Mouse (Mus musculus): ENCODE measurements around the gene Mpnd. TPM values are rescaled to one million over a fixed set of nuclear protein-coding genes. Genes with fewer than 3 reads are reported as not detected.
"Not testable (repeated sequence)": the region's sequence is repeated elsewhere in the genome, so short reads cannot be mapped to it uniquely, and the experiment has no call there.

Mpnd gene
- total RNA-seq, 2 experiments from 2014 or later, result 111 to 115 TPM

GRCm38 (mm10) chr17:56031431-56031830 lies 25.9 kb downstream of the Mpnd start:
- intact Hi-C loops (cut with DNase I), result no loop called here

DNA sequence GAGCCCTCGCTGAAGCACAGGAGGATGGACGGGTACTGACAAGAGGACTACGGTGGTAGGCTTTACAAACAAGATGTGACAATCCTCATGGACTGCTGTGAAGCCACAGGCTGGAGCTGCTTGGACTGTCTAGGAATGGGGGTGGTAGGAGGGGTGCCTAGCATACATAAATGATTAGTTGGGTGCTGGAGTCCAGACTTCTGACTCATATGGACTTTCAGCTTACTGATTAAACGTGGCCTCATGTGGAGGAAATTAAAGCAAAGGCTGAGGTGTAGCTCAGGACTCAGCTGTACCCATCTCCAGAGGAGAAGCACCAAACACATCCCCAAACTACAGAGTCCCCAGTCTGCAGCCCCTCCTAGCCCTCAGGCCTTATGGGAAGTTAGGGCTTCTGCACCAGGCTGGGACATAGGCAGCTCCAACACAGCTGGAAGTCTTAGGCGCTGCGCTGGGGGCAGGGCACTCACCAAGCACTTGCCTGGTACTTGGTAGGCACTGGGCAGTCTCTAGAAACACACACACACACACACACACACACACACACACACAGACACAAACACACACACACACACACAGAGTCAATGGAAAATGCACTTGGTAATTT lies 26.7 kb downstream of the Mpnd start:
- no peak for DNase-seq (ENCODE audit: extremely low spot score in 1 of 2, low spot score in 2 of 2)
- intact Hi-C loops (cut with DNase I), result no loop called here

More at GRCm38 (mm10) chr17:56031431-56031830, 25.9 kb downstream of the Mpnd start:
- no peak for DNase-seq (ENCODE audit: extremely low spot score in 1 of 2, low spot score in 2 of 2)

DNA sequence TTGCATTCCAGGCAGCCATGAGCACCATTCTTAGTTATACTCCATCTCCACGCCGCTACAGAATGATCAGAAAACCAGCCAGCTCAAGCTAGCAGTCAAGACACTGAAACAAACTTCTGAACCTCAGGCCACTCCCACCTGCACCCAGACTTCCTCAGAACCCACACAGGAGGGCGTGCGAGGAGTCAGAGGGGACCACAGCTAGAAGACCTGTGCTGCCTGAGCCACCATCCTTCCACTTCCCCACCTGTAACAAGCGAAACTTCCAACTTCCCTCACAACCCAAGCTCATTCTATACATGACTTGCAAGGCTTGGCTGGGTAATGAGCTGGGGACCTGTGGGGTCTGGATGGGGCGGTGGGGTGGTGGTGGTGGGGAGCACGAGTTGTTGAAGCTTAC lies 27.3 kb downstream of the Mpnd start:
- intact Hi-C loops (cut with DNase I), result no loop called here
- no peak for DNase-seq (ENCODE audit: extremely low spot score in 1 of 2, low spot score in 2 of 2)

DNA sequence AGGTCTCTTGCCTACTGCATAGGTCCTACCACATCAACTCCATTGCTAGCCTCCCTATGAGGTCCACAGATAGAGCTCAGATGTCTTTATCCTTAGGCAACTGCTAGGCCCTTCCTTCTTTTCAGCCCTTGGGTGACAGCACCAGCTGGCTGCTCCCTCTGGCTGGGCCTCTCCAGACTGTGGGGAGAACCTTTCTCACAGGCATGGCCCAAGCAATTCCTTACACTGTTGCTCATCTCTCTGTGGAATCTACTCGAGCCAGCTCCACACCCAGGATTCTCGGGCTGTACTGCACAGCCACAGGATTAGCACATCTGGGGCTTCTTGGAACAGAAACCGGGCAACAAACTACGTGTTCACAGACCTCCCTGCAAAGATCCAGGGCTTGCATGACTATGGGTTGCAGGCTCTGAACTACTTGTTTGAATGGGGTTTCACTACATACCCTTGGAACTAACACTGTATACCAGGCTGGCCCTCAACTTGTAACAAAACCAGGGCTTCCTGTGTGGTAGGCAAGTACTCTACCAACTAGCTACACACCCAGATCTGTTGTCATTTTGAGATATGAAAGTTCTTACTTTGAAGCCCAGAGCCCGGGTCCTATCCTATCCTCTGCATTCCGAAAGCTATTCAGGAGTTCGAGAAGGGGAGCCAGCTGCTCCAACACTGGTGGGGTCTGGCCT lies 28.7 kb downstream of the Mpnd start:
- intact Hi-C loops (cut with DNase I), result no loop called here

GRCm38 (mm10) chr17:56034726-56035100 lies 29.2 kb downstream of the Mpnd start:
- intact Hi-C loops (cut with DNase I), result no loop called here
- no peak for DNase-seq (ENCODE audit: extremely low spot score in 1 of 2, low spot score in 2 of 2)

More for the DNA sequence above, 28.7 kb downstream of the Mpnd start:
- DNase-seq (ENCODE audit: extremely low spot score in 1 of 2, low spot score in 2 of 2), result no peak

DNA sequence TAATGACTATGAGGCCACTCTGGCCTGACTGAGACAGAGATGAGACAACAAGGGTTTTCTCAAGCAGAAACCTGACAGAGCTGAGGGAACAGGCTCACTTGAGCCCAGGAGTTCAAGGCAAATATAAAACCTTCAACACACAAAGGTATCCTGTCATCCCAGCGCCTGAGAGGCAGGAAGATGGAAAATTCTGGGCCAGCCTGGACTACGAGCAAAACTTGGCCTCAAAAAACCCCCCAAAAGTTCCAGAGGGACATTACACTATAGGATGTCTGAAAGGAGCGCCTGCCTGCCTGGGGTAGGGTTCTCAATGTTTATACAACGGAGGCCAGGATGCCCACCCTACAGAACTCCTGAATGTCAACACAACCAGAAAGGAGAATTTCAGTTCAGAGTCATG lies 29.7 kb downstream of the Mpnd start:
- DNase-seq (ENCODE audit: extremely low spot score in 1 of 2, low spot score in 2 of 2), result no peak
- intact Hi-C loops (cut with DNase I), result no loop called here

DNA sequence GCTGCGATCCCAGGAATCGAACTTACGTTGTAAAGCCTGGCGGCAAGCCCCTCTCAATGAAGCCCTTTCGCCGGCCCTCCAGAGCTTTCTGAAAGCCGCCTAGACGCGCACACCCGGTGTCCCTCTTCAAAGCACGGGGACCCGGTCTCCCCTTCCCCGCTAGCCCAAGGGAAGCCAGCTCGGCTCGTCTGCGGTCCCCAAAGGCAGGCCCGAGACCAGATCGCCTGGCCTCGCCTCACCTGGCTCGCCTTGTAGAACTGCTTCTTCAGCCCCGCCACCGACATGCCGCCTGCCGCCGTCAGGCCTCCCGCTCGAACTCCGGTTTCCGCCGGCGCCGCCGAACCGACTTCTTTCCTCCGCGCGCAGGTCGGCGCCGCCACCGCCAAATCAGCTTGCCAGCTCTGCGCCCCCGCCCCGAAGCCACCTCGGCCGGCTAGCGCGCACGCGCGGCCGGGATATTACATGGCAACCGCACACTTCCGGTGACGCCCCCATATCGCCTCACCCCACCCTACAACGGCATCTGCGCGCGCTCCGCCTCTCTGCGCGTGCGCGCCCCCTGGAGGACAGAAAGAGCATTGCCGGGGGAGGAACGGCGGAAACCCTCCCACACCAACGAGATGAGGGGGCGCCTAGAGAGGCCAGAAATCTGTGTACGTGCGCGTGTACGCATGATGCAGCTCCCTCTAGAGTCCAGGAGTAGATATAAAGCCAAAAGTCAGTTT lies 30.8 kb downstream of the Mpnd start, which contains the start of gene Sh3gl1:
TSS of gene Sh3gl1 (minus strand) at position 460 of the 725 bp plus-strand sequence.
- DNase-seq (ENCODE audit: extremely low spot score in 1 of 2, low spot score in 2 of 2), result peak; percentile 98 to 99
- intact Hi-C loops (cut with DNase I), result no loop called here

GRCm38 (mm10) chr17:56036901-56037287 lies 31.4 kb downstream of the Mpnd start:
- intact Hi-C loops (cut with DNase I), result no loop called here
- DNase-seq (ENCODE audit: extremely low spot score in 1 of 2, low spot score in 2 of 2), result no peak

GRCm38 (mm10) chr17:56038583-56039261 lies 33.2 kb downstream of the Mpnd start:
- no peak for DNase-seq (ENCODE audit: extremely low spot score in 1 of 2, low spot score in 2 of 2)
- intact Hi-C loops (cut with DNase I), result no loop called here

- DNase-seq (ENCODE audit: extremely low spot score in 1 of 2, low spot score in 2 of 2), result no peak
- intact Hi-C loops (cut with DNase I), result no loop called here
These were observed 33.8 kb downstream of the Mpnd start for GRCm38 (mm10) chr17:56039345-56039744.

GRCm38 (mm10) chr17:56040030-56040856 lies 34.7 kb downstream of the Mpnd start, which contains the start of gene Chaf1a:
Chaf1a (plus strand) TSS chr17:56040439.
- intact Hi-C loops (cut with DNase I), result no loop called here
- peak; percentile 98 for DNase-seq (ENCODE audit: extremely low spot score in 1 of 2, low spot score in 2 of 2)

DNA sequence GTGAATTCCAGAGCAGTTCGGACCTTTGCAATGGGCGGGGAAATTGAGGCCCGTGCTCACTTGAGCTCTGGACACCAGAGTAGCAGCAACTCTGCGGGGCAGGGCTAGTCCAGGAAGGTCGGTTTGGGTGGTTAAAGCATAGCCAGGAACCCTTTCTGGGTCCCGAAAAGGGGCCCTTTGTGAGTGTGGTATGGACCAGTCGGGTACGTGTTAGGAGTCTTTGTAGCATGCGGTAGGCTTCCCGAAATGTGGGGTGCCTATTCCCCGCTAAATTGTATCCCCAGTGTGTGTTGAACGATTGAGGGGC lies 35.3 kb downstream of the Mpnd start:
- intact Hi-C loops (cut with DNase I), result no loop called here
- no peak for DNase-seq (ENCODE audit: extremely low spot score in 1 of 2, low spot score in 2 of 2)

DNA sequence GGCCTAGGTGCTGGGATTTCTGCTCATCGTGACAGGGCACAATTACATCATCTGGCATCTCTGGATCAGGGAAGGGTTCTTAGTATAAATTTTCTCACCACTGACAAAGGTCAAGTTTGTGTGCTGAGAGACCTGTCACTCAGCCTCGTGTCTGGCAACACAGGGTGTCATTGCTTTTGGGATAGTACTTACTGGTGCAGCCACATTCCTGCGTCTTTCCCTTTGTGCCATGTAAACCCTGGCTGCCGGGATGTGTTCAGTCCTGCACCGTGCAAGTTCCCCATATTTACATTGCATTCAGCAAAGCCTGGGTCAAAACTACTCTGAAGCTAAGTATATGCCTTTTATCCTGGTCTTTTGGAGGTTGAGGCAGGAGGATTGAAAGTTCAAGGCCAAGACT lies 45.9 kb downstream of the Mpnd start:
- intact Hi-C loops (cut with DNase I), result no loop called here
- no peak for DNase-seq (ENCODE audit: extremely low spot score in 1 of 2, low spot score in 2 of 2)

- no peak for DNase-seq (ENCODE audit: extremely low spot score in 1 of 2, low spot score in 2 of 2)
- intact Hi-C loops (cut with DNase I), result no loop called here
These were observed 49.4 kb downstream of the Mpnd start for GRCm38 (mm10) chr17:56054938-56055337.

DNA sequence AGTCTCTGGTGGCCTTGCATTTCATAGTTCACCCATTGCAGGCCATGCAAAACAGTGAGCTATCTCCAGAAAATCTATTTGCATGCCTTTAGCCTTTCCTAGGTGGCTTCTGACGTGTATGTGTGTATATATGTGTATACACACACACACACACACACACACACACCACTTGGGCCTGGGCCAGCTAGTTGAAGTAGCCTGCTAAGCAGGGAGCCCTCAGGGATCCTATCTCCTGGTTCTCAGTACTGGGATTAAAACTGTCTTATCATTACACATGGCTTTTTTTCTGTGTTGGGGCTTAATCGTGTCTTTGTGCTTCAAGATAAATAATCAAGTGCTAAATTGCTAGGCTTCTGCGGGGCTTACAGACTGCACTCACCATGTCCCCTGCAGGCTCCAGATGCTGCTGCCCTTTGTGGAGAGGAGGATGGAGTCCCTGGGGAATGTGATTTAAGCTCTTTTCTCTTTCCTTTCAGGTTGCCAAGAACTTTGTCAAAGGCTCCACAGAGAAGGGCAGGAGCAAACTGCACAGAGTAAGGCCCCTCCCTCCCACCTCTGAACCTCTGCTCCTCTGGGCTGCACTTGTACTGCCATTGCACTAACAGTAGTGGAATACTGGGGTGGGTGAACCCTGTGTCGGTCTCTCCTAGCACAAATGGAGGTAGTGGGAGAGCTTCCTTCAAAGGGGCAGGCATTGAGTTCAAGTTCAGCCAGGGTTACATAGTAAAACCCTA lies 50.6 kb downstream of the Mpnd start:
- DNase-seq (ENCODE audit: extremely low spot score in 1 of 2, low spot score in 2 of 2), result no peak
- intact Hi-C loops (cut with DNase I), result no loop called here

DNA sequence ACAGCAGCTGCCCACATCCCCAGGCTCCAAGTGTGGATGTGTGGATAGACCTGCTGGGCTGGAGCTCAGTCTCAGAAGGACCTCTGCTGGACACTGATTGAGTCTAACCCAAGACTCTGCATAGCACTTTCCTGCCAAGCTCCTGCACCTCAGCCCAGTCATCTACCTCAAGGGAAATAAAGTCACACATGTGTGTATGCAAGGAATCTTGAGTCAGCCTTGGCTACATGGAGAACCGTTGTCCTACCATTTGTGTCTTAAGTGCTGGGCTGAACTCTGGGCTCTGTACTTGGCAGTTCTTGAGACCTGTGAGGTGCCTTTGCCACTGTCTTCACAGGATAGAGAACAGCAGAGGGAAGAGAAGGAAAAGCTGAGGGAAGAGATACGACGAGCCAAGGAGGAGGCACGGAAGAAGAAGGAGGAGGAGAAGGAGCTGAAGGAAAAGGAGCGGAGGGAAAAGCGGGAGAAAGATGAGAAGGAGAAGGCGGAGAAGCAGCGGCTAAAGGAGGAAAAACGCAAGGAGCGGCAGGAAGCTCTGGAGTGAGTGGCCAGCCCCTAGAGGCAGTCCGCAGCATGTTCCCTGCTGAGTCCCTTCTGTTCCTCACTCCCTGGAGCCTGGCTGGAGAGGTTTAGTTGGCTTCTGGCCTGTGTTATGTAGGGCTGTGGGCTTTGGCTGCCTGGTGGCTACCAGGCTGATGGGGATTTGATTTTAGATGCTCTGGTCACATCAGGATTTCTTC lies 52.0 kb downstream of the Mpnd start:
- no peak for DNase-seq (ENCODE audit: extremely low spot score in 1 of 2, low spot score in 2 of 2)
- intact Hi-C loops (cut with DNase I), result no loop called here

DNA sequence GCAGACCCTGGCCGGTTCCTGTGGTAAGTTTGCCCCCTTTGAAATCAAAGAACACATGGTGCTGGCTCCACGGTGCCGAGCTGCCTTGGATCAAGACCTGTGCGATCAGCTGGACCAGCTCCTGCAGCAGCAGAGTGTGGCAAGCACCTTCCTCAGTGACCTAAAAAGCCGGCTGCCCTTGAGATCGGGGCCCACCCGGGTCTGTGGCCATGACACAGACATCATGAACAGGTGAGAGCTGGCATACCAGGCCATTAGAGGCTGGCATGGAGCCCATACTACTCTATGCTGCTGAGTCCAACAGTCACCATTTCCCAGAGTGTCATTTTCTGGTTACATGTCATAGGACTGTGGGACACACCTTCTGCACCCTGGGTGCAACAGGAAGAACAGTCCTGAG lies 56.6 kb downstream of the Mpnd start:
- DNase-seq (ENCODE audit: extremely low spot score in 1 of 2, low spot score in 2 of 2), result no peak
- intact Hi-C loops (cut with DNase I), result no loop called here

GRCm38 (mm10) chr17:56065715-56066114 lies 60.2 kb downstream of the Mpnd start:
- DNase-seq (ENCODE audit: extremely low spot score in 1 of 2, low spot score in 2 of 2); intact Hi-C loops (cut with DNase I): not testable (repeated sequence)
